Mouse (Mus musculus): ENCODE measurements around the gene P2rx5. TPM values are rescaled to one million over a fixed set of nuclear protein-coding genes. Genes with fewer than 3 reads are reported as not detected.

P2rx5 gene
- polyA plus RNA-seq, 1 experiment, result 1.0 TPM

GRCm38 (mm10) chr11:73168071-73168470 lies 7.8 kb downstream of the P2rx5 start:
- no peak for TF ChIP-seq FOSL1 (IDR thresholded peaks at IDR 0.05; ENCODE audit: insufficient read depth, low read length, poor library complexity, severe bottlenecking)
- TF ChIP-seq MYOG (IDR thresholded peaks at IDR 0.05; ENCODE audit: control insufficient read depth, extremely low read depth, insufficient read length), result no peak
- TF ChIP-seq CEBPB (IDR thresholded peaks at IDR 0.05; ENCODE audit: low read depth), result no peak
- no peak for TF ChIP-seq CTCF (IDR thresholded peaks at IDR 0.05; ENCODE audit: control insufficient read depth, insufficient read depth, insufficient read length)
- TF ChIP-seq MAX (IDR thresholded peaks at IDR 0.05), result no peak
- no peak for TF ChIP-seq USF1 (IDR thresholded peaks at IDR 0.05; ENCODE audit: low read depth)
- no peak for TF ChIP-seq MYOD1 (IDR thresholded peaks at IDR 0.05; ENCODE audit: control insufficient read depth, insufficient read length, low read depth)
- H3K27me3 ChIP-seq (ENCODE audit: control insufficient read depth, insufficient read depth, insufficient read length), result no peaks in the 10 kb centered on the region
- H3K36me3 ChIP-seq (ENCODE audit: control insufficient read depth, insufficient read depth), result peaks cover 11% of the 10 kb centered on the region
- H3K79me3 ChIP-seq (ENCODE audit: low read depth), result peaks cover 14% of the 10 kb centered on the region
- H3K4me3 ChIP-seq (ENCODE audit: insufficient read depth, poor library complexity, severe bottlenecking), result no peak overlapping the region
- H3ac ChIP-seq (ENCODE audit: control insufficient read depth, insufficient read length, low read depth), result no peak overlapping the region
- H3K79me2 ChIP-seq (ENCODE audit: control insufficient read depth, insufficient read depth), result peaks cover 21% of the 10 kb centered on the region

- H3K79me3 ChIP-seq (ENCODE audit: low read depth), result peaks cover 20% of the 10 kb centered on the region
- TF ChIP-seq MYOG (IDR thresholded peaks at IDR 0.05; ENCODE audit: control insufficient read depth, extremely low read depth, insufficient read length) (no peak), CTCF (IDR thresholded peaks at IDR 0.05; ENCODE audit: control insufficient read depth, insufficient read depth, insufficient read length) (no peak), CEBPB (IDR thresholded peaks at IDR 0.05; ENCODE audit: low read depth) (no peak), MYOD1 (IDR thresholded peaks at IDR 0.05; ENCODE audit: control insufficient read depth, insufficient read length, low read depth) (no peak), FOSL1 (IDR thresholded peaks at IDR 0.05; ENCODE audit: insufficient read depth, low read length, poor library complexity, severe bottlenecking) (no peak), MAX (IDR thresholded peaks at IDR 0.05) (no peak), USF1 (IDR thresholded peaks at IDR 0.05; ENCODE audit: low read depth) (no peak)
- peaks cover 15% of the 10 kb centered on the region for H3K36me3 ChIP-seq (ENCODE audit: control insufficient read depth, insufficient read depth)
- peaks cover 26% of the 10 kb centered on the region for H3K79me2 ChIP-seq (ENCODE audit: control insufficient read depth, insufficient read depth)
- no peaks in the 10 kb centered on the region for H3K27me3 ChIP-seq (ENCODE audit: control insufficient read depth, insufficient read depth, insufficient read length)
- H3ac ChIP-seq (ENCODE audit: control insufficient read depth, insufficient read length, low read depth), result no peak overlapping the region
- no peak overlapping the region for H3K4me3 ChIP-seq (ENCODE audit: insufficient read depth, poor library complexity, severe bottlenecking)
Measured at GRCm38 (mm10) chr11:73168576-73168975, 8.4 kb downstream of the P2rx5 start.

DNA sequence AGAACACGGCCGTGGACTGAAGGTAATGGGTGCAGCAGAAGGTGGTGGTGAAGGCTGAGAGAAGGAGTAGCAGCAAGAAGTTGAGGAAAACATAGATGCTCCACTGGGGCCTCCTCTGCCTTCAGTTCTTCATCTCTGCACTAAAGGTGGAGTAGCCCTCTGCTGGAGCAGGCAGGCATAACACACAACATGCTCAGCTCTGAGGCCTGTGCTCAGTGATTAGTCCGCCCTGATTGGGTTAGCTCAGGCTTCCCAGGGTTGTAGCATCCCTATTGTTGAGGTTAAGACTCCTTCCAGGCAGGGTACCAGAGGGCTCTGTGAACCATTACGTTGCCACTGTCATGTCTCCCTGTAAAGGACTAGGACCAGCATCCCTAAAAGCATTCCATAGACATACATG lies 9.0 kb downstream of the P2rx5 start:
- Histone ChIP-seq H3K36me3 (ENCODE audit: control insufficient read depth, insufficient read depth) (peaks cover 22% of the 10 kb centered on the region), H3ac (ENCODE audit: control insufficient read depth, insufficient read length, low read depth) (no peak overlapping the region), H3K27me3 (ENCODE audit: control insufficient read depth, insufficient read depth, insufficient read length) (no peaks in the 10 kb centered on the region), H3K79me3 (ENCODE audit: low read depth) (peaks cover 25% of the 10 kb centered on the region), H3K4me3 (ENCODE audit: insufficient read depth, poor library complexity, severe bottlenecking) (no peak overlapping the region), H3K79me2 (ENCODE audit: control insufficient read depth, insufficient read depth) (peaks cover 33% of the 10 kb centered on the region)
- no peak for TF ChIP-seq MYOG (IDR thresholded peaks at IDR 0.05; ENCODE audit: control insufficient read depth, extremely low read depth, insufficient read length)
- no peak for TF ChIP-seq CEBPB (IDR thresholded peaks at IDR 0.05; ENCODE audit: low read depth)
- TF ChIP-seq MAX (IDR thresholded peaks at IDR 0.05), result no peak
- TF ChIP-seq CTCF (IDR thresholded peaks at IDR 0.05; ENCODE audit: control insufficient read depth, insufficient read depth, insufficient read length), result peak; percentile 34
- TF ChIP-seq FOSL1 (IDR thresholded peaks at IDR 0.05; ENCODE audit: insufficient read depth, low read length, poor library complexity, severe bottlenecking), result no peak

GRCm38 (mm10) chr11:73172186-73172585 lies 12.0 kb downstream of the P2rx5 start:
- TF ChIP-seq MYOG (IDR thresholded peaks at IDR 0.05; ENCODE audit: control insufficient read depth, extremely low read depth, insufficient read length) (no peak), CEBPB (IDR thresholded peaks at IDR 0.05; ENCODE audit: low read depth) (no peak), MAX (IDR thresholded peaks at IDR 0.05) (no peak), USF1 (IDR thresholded peaks at IDR 0.05; ENCODE audit: low read depth) (no peak), CTCF (IDR thresholded peaks at IDR 0.05; ENCODE audit: control insufficient read depth, insufficient read depth, insufficient read length) (no peak), MYOD1 (IDR thresholded peaks at IDR 0.05; ENCODE audit: control insufficient read depth, insufficient read length, low read depth) (no peak), FOSL1 (IDR thresholded peaks at IDR 0.05; ENCODE audit: insufficient read depth, low read length, poor library complexity, severe bottlenecking) (no peak)
- Histone ChIP-seq H3K79me2 (ENCODE audit: control insufficient read depth, insufficient read depth) (peaks cover 62% of the 10 kb centered on the region), H3K27me3 (ENCODE audit: control insufficient read depth, insufficient read depth, insufficient read length) (no peaks in the 10 kb centered on the region), H3K79me3 (ENCODE audit: low read depth) (peaks cover 49% of the 10 kb centered on the region), H3K36me3 (ENCODE audit: control insufficient read depth, insufficient read depth) (peaks cover 35% of the 10 kb centered on the region), H3ac (ENCODE audit: control insufficient read depth, insufficient read length, low read depth) (no peak overlapping the region), H3K4me3 (ENCODE audit: insufficient read depth, poor library complexity, severe bottlenecking) (no peak overlapping the region)

- Histone ChIP-seq H3K36me3 (ENCODE audit: control insufficient read depth, insufficient read depth) (peaks cover 46% of the 10 kb centered on the region), H3K79me3 (ENCODE audit: low read depth) (peaks cover 76% of the 10 kb centered on the region), H3K79me2 (ENCODE audit: control insufficient read depth, insufficient read depth) (peaks cover 97% of the 10 kb centered on the region), H3ac (ENCODE audit: control insufficient read depth, insufficient read length, low read depth) (peak overlapping the region; percentile 100), H3K4me3 (ENCODE audit: insufficient read depth, poor library complexity, severe bottlenecking) (peak overlapping the region; percentile 99), H3K27me3 (ENCODE audit: control insufficient read depth, insufficient read depth, insufficient read length) (no peaks in the 10 kb centered on the region)
- TF ChIP-seq MYOG (IDR thresholded peaks at IDR 0.05; ENCODE audit: control insufficient read depth, extremely low read depth, insufficient read length) (no peak), CEBPB (IDR thresholded peaks at IDR 0.05; ENCODE audit: low read depth) (no peak), MAX (IDR thresholded peaks at IDR 0.05) (no peak), USF1 (IDR thresholded peaks at IDR 0.05; ENCODE audit: low read depth) (no peak), MYOD1 (IDR thresholded peaks at IDR 0.05; ENCODE audit: control insufficient read depth, insufficient read length, low read depth) (no peak), FOSL1 (IDR thresholded peaks at IDR 0.05; ENCODE audit: insufficient read depth, low read length, poor library complexity, severe bottlenecking) (no peak), CTCF (IDR thresholded peaks at IDR 0.05; ENCODE audit: control insufficient read depth, insufficient read depth, insufficient read length) (no peak)
Measured at GRCm38 (mm10) chr11:73175612-73176011, 15.4 kb downstream of the P2rx5 start.

DNA sequence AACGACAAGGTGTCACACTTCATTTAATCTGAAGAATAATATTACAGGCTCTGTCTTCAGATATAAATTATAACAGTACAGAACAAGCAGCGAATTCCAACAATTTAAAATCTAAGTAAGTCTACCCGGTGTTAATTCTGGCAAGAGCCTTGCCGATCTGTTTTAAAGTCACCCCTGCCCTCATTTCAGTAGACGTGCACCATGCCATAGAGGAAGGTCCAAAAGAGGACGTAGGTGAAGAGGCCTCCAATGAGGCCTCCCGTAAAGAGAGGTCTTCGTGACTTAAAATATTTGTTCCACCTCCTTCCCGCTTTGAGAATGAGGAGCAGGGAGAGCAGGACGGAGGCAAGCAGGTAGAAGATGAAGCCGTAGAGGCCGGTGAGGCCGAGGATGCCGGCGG lies 16.0 kb downstream of the P2rx5 start:
- H3K27me3 ChIP-seq (ENCODE audit: control insufficient read depth, insufficient read depth, insufficient read length), result no peaks in the 10 kb centered on the region
- H3K79me3 ChIP-seq (ENCODE audit: low read depth), result peaks cover 76% of the 10 kb centered on the region
- peaks cover 98% of the 10 kb centered on the region for H3K79me2 ChIP-seq (ENCODE audit: control insufficient read depth, insufficient read depth)
- peaks cover 45% of the 10 kb centered on the region for H3K36me3 ChIP-seq (ENCODE audit: control insufficient read depth, insufficient read depth)
- TF ChIP-seq FOSL1 (IDR thresholded peaks at IDR 0.05; ENCODE audit: insufficient read depth, low read length, poor library complexity, severe bottlenecking), result no peak
- peak; percentile 8 for TF ChIP-seq MAX (IDR thresholded peaks at IDR 0.05)
- peak overlapping the region; percentile 100 for H3ac ChIP-seq (ENCODE audit: control insufficient read depth, insufficient read length, low read depth)
- H3K4me3 ChIP-seq (ENCODE audit: insufficient read depth, poor library complexity, severe bottlenecking), result peak overlapping the region; percentile 99
